Mouse (Mus musculus) adrenal gland, postnatal 10 days (tissue): ENCODE measurements around the gene Cnpy2. TPM values are rescaled to one million over a fixed set of nuclear protein-coding genes. Genes with fewer than 3 reads are reported as not detected.

Source experiments
- DNase-seq: peaks from one replicate; pipeline ENCODE4 v3.0.0; 2021; ENCODE audit warnings: mixed read lengths
- total RNA-seq, 2 experiments: library from RNA; stranded (reverse); gene quantifications; 2 replicates each; pipeline ENCODE4 v1.2.3; 2021

Cnpy2 gene
- total RNA-seq, 2 experiments from 2014 or later = 149 to 165 TPM

DNA sequence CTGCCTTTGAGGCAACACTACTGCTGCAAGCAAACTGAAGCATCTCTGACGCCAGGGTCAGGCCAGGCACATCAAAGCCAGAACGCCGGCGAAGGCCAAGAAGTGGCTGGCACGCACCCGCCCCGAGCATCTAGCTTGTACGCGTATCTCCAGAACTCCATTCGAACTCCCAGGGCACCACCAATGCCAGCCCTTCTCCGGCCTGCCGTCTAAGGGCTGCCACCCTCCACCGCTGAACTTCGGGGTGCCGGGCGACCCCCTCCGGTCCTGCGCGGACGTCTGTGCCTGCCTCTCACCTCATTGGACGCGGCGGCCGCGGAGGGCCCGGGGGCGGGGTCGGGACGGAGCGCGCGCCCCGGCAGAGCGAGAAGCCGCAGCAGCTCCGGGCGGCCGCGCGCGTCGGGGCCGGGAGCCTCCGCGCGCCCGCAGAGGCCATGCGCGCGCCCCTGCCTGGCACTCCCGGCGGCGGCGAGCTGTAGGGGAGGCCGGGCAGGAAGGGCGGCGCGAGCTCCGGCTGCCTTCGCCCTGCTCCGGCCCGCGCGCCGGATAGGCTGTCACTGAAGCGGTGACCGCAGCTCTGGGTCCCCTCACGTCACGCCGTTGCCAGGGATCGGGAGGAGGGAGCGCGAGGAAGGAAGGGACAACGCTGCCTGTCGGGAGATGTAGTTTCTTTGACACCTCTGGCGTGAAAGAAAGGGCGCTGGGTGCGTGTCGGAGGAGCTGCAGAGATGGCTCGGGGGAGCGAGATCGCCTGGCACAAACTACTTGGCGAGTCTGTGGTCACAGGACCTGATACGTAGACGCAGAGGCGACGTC lies 46.4 kb downstream of the Cnpy2 start, which contains the start of gene Coq10a:
Coq10a (minus strand) TSS at position 596 of the 816 bp plus-strand sequence.
- DNase-seq = peak; percentile 94

DNA sequence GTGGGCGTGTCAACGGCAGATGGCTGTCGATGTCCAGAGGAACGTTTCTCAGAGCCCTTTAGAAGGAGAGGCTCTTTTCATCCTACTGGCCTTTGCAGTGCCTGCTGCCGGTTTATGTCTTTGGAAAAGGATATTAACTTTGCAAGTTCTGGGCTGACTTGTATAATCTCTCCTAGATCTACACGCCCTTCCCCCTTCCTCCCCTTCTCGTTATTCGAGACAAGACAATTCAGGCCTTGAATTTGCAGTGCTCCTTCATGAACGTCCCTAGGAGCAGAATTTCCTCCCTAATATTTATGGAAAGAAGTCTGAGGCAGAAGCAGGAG lies 46.9 kb downstream of the Cnpy2 start:
- no peak for DNase-seq

DNA sequence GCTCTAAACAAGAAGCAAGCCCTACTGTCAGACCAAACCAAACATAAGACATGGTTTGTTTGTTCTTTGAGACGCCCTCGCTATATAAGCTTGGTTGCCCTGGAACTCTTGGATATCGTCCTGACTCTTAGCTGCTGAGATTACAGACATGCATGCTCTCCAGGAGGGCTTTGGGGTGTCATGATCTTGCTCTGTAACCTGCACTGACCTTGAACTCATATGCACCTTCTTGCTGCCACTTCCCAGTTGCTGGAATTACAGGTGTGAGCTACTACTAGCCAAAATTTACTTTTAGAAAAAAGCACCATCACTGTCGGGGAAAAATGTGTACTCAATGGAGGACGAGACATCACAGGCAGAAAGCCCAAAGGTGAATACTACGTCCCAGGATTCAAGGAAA lies 47.3 kb downstream of the Cnpy2 start:
- DNase-seq = no peak

DNA sequence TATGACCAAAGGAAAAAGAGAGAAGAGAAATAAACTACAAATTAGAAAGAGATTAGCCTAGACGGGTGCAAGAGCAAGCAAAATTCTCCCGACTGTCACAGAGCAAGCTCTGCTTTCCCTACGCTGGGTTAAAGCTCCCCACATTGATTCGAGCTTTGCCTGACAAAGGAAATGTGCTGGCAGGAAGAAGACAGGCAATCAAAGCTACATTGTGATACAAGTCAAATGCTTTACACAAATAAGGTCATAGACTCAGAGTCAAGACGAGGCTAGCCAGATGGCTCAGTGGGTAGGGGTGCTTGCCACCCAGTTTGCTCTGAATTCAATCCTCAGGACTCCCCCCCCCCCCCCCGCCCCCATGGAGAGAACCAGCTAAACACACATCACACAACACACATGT lies 47.8 kb downstream of the Cnpy2 start:
- no peak for DNase-seq

DNA sequence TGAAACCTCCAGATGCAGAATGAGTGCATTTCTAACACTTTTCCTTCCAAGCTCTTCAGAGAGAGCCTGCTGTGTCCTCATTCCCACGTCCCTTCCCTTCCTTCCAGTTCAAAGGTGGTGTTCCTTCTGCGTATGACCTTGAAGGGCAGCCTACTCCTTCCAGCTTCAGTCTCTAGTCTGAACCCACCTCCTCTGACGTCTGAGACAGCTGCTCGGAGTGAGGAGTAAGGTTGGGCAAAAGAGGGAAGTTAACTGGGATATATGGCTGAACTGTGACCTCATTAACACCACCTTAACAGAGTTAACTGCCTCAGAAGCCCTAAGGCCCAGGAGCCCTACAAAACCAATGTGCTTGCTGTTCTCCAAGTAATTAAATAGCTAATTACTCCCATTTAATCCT lies 48.3 kb downstream of the Cnpy2 start:
- DNase-seq = no peak

DNA sequence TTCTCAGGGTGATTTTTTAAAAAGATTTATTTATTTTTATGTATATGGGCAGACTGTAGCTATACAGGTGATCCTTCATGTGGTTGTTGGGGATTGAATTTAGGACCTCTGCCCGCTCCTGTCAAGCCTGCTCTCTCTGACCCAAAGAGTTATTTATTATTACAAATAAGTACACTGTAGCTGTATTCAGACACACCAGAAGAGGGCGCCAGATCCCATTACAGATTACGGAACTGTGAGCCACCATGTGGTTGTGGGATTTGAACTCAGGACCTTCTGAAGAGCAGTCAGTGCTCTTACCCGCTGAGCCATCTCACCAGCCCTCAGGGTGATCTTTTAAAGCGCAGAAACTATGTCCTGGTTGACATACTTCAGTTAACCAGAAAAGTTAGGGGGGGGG lies 49.9 kb downstream of the Cnpy2 start:
- no peak for DNase-seq

DNA sequence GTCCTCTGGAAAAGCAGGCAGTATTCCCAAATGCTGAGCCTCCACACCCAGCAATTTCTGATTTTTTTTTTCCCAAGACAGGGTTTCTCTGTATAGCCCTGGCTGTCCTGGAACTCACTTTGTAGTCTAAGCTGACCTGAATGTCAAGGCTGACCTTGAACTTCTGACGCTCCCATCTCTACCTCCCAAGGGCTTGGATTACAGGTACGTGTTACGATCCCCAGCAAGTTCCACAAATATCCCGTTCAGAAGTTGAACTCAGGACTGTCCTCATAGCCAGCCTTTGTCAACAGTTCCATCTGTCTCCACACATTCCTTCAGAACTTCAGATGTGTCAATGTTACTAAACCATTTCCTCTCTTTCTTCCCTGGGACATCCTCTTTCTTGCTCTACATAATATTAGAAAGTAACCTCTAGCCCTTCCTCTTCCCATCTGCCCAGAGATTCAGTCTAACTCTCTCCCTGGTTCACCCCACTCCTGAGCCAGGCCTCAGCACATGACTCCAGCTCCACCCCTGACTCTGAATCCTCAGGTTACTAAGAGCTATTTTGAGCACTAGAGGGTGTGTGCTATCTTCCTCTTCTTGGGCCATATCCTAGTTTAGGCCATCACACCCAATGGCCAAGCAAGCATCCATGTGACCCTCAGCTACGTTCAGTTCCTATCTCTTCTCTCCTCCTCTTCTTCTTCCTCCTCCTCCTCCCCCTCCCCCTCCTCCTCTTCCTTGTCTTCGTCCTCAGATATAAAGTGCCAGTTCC lies 50.9 kb downstream of the Cnpy2 start:
- no peak for DNase-seq

DNA sequence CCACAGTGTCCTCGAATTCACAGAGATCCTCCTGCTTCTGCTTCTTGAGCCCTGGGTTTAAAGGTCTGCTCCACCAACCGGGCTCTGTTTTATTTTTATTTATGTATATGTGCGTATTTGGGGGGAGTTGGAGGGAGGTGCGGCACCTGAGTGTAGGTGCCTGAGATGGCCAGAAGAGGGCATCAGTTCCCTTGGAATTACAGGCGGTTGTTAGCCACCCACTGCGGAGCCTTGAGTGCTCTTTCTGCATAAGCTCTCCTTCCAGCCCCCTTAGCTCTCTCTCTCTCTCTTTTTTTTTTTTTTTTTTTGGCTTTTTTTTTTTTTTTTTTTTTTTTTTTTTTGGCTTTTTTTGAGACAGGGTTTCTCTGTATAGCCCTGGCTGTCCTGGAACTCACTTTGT lies 52.1 kb downstream of the Cnpy2 start:
- DNase-seq = no peak

DNA sequence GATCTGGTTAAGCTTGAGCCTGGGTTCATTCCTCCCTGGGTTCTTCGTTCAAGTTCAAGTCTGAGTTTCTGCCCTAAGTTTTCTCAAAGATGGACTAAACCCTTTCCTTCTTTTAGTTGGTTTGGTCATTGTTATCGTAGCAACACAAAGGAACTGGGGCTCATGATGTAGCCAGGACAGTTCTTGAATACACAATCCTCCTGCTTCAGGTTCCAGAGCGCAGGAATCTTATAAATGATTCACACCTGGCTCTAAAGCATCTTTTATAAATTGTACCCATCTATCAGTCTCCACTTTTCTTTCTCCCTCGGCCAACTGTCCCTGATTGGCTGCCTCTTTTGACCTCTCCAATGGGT lies 53.8 kb downstream of the Cnpy2 start:
- DNase-seq = no peak

DNA sequence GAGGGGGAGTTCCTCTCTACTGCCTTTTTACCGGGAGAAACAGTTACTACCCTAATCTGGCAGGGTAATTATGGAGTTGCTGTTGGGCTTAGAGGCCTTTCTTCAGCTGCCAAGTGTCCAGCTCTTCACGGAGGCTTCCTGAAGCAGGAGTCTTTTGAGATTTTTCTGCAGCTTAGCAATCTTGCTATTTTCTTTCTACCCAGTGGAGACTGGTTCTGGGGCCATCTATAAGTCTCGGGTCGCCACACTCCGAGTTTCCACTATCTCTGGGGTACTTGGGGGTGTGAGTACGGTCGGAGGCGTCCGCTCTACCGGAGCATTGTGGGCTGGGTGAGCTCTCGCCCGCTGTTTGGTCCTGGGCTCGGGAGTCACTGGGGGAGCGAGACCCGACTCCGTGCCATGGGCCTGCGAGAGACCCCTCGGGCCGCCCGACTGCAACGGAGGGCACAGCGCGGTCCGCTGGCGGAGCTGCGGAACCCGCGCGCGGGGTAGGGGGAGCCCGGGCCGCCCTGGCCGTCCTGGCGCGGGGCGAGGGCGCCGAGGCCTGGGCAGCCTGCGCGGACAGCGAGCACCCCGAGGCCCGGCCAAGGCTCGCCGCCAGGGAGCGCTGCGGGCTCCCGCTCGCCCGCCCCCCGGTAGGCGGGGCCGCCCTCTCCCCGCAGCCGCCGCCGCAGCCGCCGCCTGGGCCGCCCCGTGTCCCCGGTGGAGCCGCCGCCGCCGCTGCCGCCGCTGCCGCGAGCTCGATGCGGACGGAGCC lies 54.4 kb downstream of the Cnpy2 start, which contains the start of gene Ankrd52:
Ankrd52 (plus strand) TSS at position 661 of the 757 bp plus-strand sequence.
- DNase-seq = peak; percentile 95

Other genes with a start within 250 kb of the Cnpy2 start
- gene Atp5b, start 239.2 kb upstream of the Cnpy2 start, total RNA-seq = 1,000 to 10,000 TPM; 4,995 to 5,524 TPM
- gene Baz2a, start 230.9 kb upstream of the Cnpy2 start, total RNA-seq = 10 to 100 TPM; 37.1 to 51.9 TPM
- gene Rbms2, start 142.2 kb upstream of the Cnpy2 start, total RNA-seq = 10 to 100 TPM; 65.3 to 74.8 TPM
- 10 to 100 TPM; 12.8 to 22.3 TPM for gene Gls2, start 128.0 kb upstream of the Cnpy2 start, total RNA-seq
- gene Spryd4, start 110.7 kb upstream of the Cnpy2 start, total RNA-seq = 10 to 100 TPM; 21.6 to 27.3 TPM
- gene Mip, start 96.6 kb upstream of the Cnpy2 start, total RNA-seq = not detected
- 10 to 100 TPM; 16.4 to 21.9 TPM for gene Timeless, start 90.4 kb upstream of the Cnpy2 start, total RNA-seq
- 10 to 100 TPM in 1 of 2 experiments, 1 to 10 TPM in 1; 7.4 to 17.5 TPM for gene Apon, start 68.4 kb upstream of the Cnpy2 start, total RNA-seq
- gene Apof, start 53.8 kb upstream of the Cnpy2 start, total RNA-seq = 100 to 1,000 TPM in 1 of 2 experiments, 10 to 100 TPM in 1; 78.0 to 183 TPM
- 10 to 100 TPM; 17.4 to 27.5 TPM for gene Stat2, start 51.9 kb upstream of the Cnpy2 start, total RNA-seq
- gene Il23a, start 23.7 kb upstream of the Cnpy2 start, total RNA-seq = under 1 TPM in 1 of 2 experiments, not detected in 1; 0.27 TPM
- 10 to 100 TPM; 24.0 to 32.8 TPM for gene Pan2, start 19.1 kb upstream of the Cnpy2 start, total RNA-seq
- 1,000 to 10,000 TPM; 1,048 to 1,207 TPM for gene Cs, start 15.3 kb downstream of the Cnpy2 start, total RNA-seq
- gene Coq10a, start 46.5 kb downstream of the Cnpy2 start, total RNA-seq = 100 to 1,000 TPM in 1 of 2 experiments, 10 to 100 TPM in 1; 99.9 to 128 TPM
- gene Ankrd52, start 54.7 kb downstream of the Cnpy2 start, total RNA-seq = 10 to 100 TPM; 53.3 to 57.8 TPM
- gene Slc39a5, start 78.8 kb downstream of the Cnpy2 start, total RNA-seq = 1 to 10 TPM; 2.3 to 5.9 TPM
- gene Nabp2, start 89.0 kb downstream of the Cnpy2 start, total RNA-seq = 10 to 100 TPM; 58.0 to 59.9 TPM
- 10 to 100 TPM; 37.4 TPM for gene Rnf41, start 89.2 kb downstream of the Cnpy2 start, total RNA-seq
- gene Smarcc2, start 136.8 kb downstream of the Cnpy2 start, total RNA-seq = 100 to 1,000 TPM in 1 of 2 experiments, 10 to 100 TPM in 1; 94.1 to 123 TPM
- 100 to 1,000 TPM; 739 to 765 TPM for gene Myl6, start 171.7 kb downstream of the Cnpy2 start, total RNA-seq
- gene Myl6b, start 176.2 kb downstream of the Cnpy2 start, total RNA-seq = 10 to 100 TPM; 10.9 to 17.3 TPM
- gene Esyt1, start 203.4 kb downstream of the Cnpy2 start, total RNA-seq = 10 to 100 TPM; 31.5 to 41.5 TPM
- 10 to 100 TPM; 10.5 to 14.7 TPM for gene Zc3h10, start 225.3 kb downstream of the Cnpy2 start, total RNA-seq
- 1,000 to 10,000 TPM; 2,762 to 2,852 TPM for gene Rpl41, start 226.8 kb downstream of the Cnpy2 start, total RNA-seq
- 10 to 100 TPM; 85.1 to 90.9 TPM for gene Pa2g4, start 243.5 kb downstream of the Cnpy2 start, total RNA-seq